Mouse (Mus musculus): ENCODE data around the gene Eid2b.
A peak's percentile ranks its signal among the peaks of the same experiment; 100 is the strongest.
"Not testable (repeated sequence)": the region's sequence is repeated elsewhere in the genome, so short reads cannot be mapped to it uniquely, and the experiment has no call there.

Eid2b gene

DNA sequence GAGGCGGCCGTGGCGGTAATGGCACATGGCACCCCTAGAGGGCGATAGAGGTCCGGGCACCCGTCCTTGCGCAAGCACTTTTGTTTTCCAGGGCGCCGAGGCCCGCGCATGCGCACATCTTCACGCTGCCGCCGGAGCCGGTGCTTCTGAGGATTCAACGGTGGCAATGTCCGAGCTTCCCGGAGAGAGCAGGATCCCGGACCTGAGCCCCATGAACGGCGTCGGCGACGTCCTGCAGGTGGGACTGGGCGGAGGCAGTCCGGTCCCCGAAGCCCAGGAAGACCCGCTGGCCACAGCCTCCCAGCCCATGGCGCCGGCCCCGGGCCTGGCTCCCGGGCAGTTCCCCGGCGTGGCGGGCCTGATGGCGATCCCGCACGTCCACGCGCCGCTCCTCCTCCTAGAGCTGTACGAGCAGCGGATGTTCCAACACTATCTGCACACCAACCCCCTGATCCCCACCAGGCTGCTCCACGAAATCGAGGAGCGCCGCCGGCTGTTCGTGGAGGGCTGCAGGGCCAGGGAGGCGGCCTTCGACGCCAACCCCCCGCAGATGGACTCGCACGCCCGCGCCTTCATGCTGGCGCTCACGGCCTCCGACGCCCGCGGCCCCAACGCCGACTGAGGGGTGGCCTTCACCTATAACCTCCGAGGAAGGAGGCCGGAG is at the start of gene Eid2b:
Eid2b (plus strand) TSS at position 125 of the 664 bp plus-strand sequence.
- DNase-seq (ENCODE audit: low spot score): peak; percentile 95

DNA sequence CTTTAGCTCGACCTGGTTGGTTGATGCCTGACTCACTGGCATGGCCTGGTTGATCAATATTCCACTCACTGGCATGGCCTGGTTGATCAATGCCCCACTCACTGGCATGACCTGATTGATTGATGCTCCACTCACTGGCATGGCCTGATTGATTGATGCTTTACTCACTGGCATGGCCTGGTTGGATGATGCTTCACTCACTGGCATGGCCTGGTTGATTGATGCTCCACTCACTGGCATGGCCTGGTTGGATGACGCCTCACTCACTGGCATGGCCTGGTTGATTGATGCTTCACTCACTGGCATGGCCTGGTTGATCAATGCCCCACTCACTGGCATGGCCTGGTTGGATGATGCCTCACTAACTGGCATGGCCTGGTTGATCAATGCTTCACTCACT is 33.6 kb upstream of the Eid2b start:
- DNase-seq (ENCODE audit: low spot score): not testable (repeated sequence)

DNA sequence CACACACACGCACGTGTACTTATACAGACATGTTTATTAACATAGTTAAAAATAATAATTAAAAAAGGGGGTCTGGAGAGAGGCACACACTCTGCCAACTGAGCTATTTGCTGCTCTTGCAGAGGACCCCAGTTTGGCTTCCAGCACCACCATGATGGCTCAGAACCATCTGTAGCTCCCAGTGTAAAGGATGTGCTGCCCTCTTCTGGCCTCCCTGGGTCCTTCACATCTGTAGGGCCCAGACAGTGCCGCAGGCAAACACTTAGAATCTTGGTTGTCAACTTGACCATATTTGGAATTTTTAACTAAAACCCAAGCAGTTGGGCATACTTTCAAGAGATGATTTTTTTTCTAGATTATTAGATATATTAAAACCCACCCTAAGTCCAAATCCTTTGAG is 28.6 kb upstream of the Eid2b start:
- no peak for DNase-seq (ENCODE audit: low spot score)

DNA sequence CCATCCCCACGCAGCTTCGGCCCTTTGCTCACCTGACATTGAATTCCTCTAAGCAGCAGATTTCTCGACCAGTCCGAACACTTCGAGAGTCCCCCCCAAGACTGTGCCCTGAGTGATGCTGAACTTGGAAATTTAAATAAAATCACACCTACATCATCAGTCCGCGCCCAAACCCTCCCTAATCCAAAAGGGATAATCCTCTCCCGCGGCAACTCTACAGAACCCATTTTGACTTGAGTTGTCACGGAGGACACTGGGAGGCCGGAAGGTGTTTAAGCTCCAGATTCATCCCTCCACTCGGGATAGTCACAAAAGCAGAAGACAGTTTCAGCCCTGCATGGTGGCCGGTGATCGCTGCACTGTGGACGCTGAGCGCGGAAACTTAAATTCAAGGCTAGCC is 25.6 kb upstream of the Eid2b start:
- no peak for DNase-seq (ENCODE audit: low spot score)

GRCm38 (mm10) chr7:28254591-28254990 is 22.9 kb upstream of the Eid2b start:
- no peak for DNase-seq (ENCODE audit: low spot score)

- DNase-seq (ENCODE audit: low spot score): no peak
These were observed 22.1 kb upstream of the Eid2b start for GRCm38 (mm10) chr7:28255476-28255875.

DNA sequence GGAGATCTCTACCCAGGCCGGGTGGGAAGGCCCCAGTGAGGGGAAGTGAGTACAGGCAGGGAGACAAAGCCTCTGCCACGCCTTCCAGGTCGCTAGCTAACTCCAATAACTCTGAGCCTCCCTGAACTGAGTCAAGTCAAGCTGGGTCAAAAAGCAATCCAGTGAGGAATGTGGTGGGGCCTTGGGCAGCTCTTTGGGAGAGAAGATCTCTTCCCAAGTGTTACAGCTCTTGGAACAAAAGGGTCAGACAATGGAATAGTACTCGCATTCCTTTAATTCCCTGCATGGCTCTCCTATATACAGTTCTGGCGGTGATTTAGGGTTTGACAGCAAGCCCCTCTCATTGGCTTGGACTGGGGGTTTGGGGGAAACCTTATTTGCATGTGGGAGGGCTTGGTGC is 14.7 kb upstream of the Eid2b start:
- no peak for DNase-seq (ENCODE audit: low spot score)

- peak; percentile 75 for DNase-seq (ENCODE audit: low spot score)
These were observed 13.8 kb upstream of the Eid2b start for GRCm38 (mm10) chr7:28263786-28264185.

DNA sequence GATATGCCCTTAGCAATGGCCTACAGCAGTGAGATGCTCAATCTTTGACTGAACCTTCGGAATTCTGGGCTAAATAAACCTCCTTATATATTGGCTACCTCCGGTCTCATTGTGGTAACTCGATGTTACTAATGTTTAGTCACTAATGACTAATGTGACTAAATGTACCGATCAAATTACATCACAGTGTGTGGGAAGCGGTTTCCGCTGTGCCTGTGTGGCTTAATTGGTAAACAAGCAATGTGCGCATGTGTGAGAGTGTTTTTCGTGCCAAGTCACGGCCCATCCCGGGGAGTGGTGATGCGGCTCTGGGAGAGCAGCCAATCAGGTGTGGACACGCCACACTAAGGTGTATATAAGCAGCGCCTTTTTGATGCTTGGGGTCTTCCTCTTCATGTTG is 12.1 kb upstream of the Eid2b start:
- no peak for DNase-seq (ENCODE audit: low spot score)

DNA sequence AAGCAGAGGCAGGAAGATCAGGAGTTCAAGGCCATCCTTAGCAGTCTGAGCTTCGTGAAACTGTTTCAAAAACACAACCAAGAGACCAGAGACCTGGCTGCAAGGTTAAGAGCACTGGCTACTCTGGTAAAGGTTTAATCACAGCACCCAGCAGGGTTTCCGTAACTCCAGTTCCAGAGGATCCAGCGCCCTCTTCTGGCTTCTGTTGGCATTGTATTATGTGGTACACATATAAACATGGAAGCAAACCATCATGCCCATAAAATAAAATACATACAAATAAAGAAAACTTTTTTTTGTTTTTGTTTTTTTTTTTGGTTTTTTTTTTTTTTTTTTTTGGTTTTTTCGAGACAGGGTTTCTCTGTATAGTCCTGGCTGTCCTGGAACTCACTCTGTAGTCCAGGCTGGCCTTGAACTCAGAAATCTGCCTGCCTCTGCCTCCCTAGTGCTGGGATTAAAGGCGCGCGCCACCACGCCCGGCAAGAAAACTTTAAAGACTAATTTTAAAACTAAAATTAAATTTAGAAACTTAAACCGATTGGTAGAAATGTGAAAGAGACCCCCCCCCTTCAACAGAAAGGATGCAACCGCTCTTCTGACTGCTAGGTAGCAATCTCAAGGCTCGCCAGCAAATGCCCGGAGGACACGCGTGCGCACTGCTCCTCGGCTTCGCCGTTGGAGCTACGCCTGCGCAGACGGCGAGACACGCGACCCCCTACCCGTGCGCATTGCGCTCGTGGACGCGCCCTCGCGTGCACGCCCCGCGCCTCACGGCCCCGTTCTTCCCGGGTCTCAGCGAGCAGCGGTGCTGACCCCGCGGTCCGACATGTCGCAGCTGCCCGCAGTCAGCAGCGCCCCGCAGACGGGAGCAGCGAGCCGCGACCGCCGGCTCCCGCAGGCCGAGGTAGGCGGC is 10.2 kb upstream of the Eid2b start, which contains the start of gene Eid2:
Eid2 (plus strand) TSS at position 753 of the 913 bp plus-strand sequence.
- DNase-seq (ENCODE audit: low spot score): peak; percentile 85

GRCm38 (mm10) chr7:28268042-28268531 is 9.5 kb upstream of the Eid2b start:
- peak; percentile 63 for DNase-seq (ENCODE audit: low spot score)

- DNase-seq (ENCODE audit: low spot score): no peak
These were observed 9.0 kb upstream of the Eid2b start for GRCm38 (mm10) chr7:28268576-28268975.

GRCm38 (mm10) chr7:28269355-28269754 is 8.2 kb upstream of the Eid2b start:
- DNase-seq (ENCODE audit: low spot score): no peak

- no peak for DNase-seq (ENCODE audit: low spot score)
These were observed 5.8 kb upstream of the Eid2b start for GRCm38 (mm10) chr7:28271761-28272160.

DNA sequence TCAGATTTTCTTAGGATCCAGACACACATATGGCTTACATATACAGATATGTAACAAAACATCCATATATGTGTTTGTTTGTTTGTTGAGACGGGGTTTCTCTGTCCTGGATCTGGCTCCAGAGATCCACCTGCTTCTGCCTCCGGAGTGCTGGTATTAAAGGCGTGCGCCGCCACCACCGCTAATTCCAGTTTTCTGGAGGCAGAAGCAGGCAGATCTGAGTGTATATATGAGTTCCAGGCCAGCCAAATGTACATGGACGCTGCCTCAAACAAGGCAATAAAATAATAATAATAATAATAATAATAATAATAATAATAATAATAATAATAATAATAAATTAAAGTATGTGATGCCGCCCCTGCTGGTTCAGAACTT is 313 bp upstream of the Eid2b start:
- no peak for DNase-seq (ENCODE audit: low spot score)

GRCm38 (mm10) chr7:28278279-28278652 is 727 bp downstream of the Eid2b start:
- no peak for DNase-seq (ENCODE audit: low spot score)

- no peak for DNase-seq (ENCODE audit: low spot score)
These were observed 3.1 kb downstream of the Eid2b start for GRCm38 (mm10) chr7:28280630-28281029.

- DNase-seq (ENCODE audit: low spot score): no peak
These were observed 12.6 kb downstream of the Eid2b start for GRCm38 (mm10) chr7:28290165-28290564.

- peak; percentile 39 for DNase-seq (ENCODE audit: low spot score)
These were observed 13.4 kb downstream of the Eid2b start, which contains the start of gene Selenov for GRCm38 (mm10) chr7:28290638-28291590. Gene Selenov, minus strand, starts transcription at chr7:28291186.

DNA sequence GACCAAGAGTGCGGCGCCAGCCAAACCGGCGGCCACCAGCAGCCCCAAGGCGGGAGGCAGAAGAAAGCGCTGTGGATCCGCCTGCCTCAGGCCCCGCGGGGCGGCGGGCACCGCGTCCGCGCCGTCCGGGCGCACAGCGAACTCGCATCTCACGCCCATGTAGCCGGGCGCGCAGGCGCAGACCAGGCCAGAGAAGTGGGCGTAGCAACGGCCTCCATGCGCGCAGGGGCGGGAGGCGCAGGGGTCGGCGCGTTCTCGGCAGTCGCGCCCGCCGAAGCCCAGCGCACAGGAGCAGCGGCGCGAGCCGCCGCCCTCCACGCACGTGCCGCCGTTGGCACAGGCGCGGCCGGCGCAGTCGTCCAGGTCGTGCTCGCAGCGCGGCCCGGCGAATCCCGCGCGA is 16.9 kb downstream of the Eid2b start:
- peak; percentile 75 for DNase-seq (ENCODE audit: low spot score)

DNA sequence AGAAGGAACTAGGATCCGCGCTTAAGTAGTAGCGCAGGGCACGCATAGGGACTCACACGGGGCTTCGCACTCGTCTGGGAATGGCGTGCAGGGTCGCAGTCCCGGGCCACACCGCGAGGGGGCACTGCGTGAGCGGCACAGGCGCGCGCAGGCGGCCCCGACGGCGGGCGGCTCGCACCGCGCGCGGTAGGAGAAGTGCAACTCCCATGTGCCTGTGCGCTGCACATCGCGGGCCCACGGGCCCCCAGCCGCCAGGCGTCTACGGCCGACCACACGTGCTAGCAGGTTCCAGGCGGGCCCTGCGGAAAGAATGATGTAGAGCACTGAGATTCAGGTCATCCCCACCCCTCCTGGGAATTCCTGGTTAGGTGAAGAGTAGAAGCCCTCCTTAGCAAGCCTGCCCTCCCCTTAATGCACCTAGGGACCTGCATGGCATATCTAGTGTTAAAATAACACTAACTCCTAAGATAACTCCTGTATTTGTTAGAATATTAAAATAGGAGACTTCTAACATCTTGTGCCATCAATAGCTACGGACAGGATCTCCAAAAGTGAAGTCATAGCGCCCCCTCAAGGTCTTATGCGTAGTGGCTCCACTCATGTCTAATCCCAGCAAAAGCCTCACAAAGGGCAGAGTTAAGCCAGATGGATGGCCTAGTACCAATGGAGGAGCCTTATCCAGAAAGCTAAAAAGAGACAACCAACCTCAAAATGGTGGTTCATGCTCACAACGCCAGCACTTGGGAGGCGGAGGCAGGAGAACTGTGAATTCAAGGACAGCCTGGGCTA is 21.5 kb downstream of the Eid2b start:
- no peak for DNase-seq (ENCODE audit: low spot score)

Data from ovary, postnatal 36 days (tissue).